Mouse (Mus musculus) myocyte (in vitro differentiated cells): ENCODE data around the gene Ptgir.
A peak's percentile ranks its signal among the peaks of the same experiment; 100 is the strongest.

Source experiments
- E2F4 ChIP-seq: IDR thresholded peaks from one replicate; pipeline ENCODE4 v1.6.1; 2011; ENCODE audit warnings: mild to moderate bottlenecking, control low read depth, moderate library complexity; ENCODE audit not compliant: insufficient read depth
- MAX ChIP-seq: IDR thresholded peaks from one replicate; pipeline ENCODE4 v1.6.1; 2011; ENCODE audit warnings: low read depth, mild to moderate bottlenecking, control low read depth
- MYOD1 ChIP-seq, 3 experiments: IDR thresholded peaks; one replicate each; pipeline ENCODE4 v1.6.1; 2011; ENCODE audit warnings: control low read depth in 2 of 3, low read depth in 2 of 3, mild to moderate bottlenecking in 2 of 3, moderate library complexity in 1 of 3; ENCODE audit not compliant: insufficient read length in 2 of 3, control insufficient read depth in 1 of 3
- MYOG ChIP-seq, 3 experiments: IDR thresholded peaks; one replicate each; pipeline ENCODE4 v1.6.1; 2011; ENCODE audit warnings: control low read depth in 2 of 3, low read depth in 2 of 3, mild to moderate bottlenecking in 2 of 3; ENCODE audit not compliant: insufficient read length in 2 of 3, control insufficient read depth in 1 of 3, insufficient read depth in 1 of 3
- POLR2A ChIP-seq: IDR thresholded peaks from one replicate; pipeline ENCODE4 v1.6.1; 2011; ENCODE audit warnings: low read depth, mild to moderate bottlenecking, control low read depth, moderate library complexity; ENCODE audit not compliant: insufficient read length
- POLR2AphosphoS2 ChIP-seq: IDR thresholded peaks from one replicate; pipeline ENCODE4 v1.6.1; 2011; ENCODE audit warnings: low read depth, control low read depth; ENCODE audit not compliant: insufficient read length
- SRF ChIP-seq: IDR thresholded peaks from one replicate; pipeline ENCODE4 v1.6.1; 2011; ENCODE audit warnings: low read depth; ENCODE audit not compliant: control insufficient read depth, insufficient read length
- TCF12 ChIP-seq: IDR thresholded peaks from one replicate; pipeline ENCODE4 v1.6.1; 2011; ENCODE audit warnings: mild to moderate bottlenecking, control low read depth; ENCODE audit not compliant: poor library complexity, insufficient read depth, severe bottlenecking
- TCF3 ChIP-seq: IDR thresholded peaks from one replicate; pipeline ENCODE4 v1.6.1; 2011; ENCODE audit warnings: low read depth, control low read depth; ENCODE audit not compliant: insufficient read length
- USF1 ChIP-seq: IDR thresholded peaks from one replicate; pipeline ENCODE4 v1.6.1; 2011; ENCODE audit warnings: low read depth, mild to moderate bottlenecking, control low read depth, moderate library complexity

GRCm38 (mm10) chr7:16914453-16915343 is 8.4 kb downstream of the Ptgir start:
- no peak for TF ChIP-seq POLR2A
- TF ChIP-seq E2F4, result no peak
- no peak for TF ChIP-seq USF1
- no peak for TF ChIP-seq MYOD1 (IDR thresholded peaks at IDR 0.05; ENCODE audit: control insufficient read depth in 1 of 3, insufficient read length in 2 of 3, low read depth in 2 of 3)
- TF ChIP-seq MAX, result no peak
- TF ChIP-seq TCF3, result no peak
- no peak for TF ChIP-seq TCF12
- no peak for TF ChIP-seq SRF
- TF ChIP-seq MYOG (IDR thresholded peaks at IDR 0.05; ENCODE audit: control insufficient read depth in 1 of 3, insufficient read depth in 1 of 3, insufficient read length in 2 of 3, low read depth in 2 of 3), result no peak
- TF ChIP-seq POLR2AphosphoS2, result peak; percentile 51
